In genomic region chr2:164779481-164780086, GRCm38 (mm10) we compare ENCODE assay signal across 15 mouse cellular contexts. TPM values are rescaled to one million over a fixed set of nuclear protein-coding genes. Genes with fewer than 3 reads are reported as not detected.
DNase-seq lines count a peak whose midpoint lies in the region; ATAC-seq and TF ChIP-seq lines count a peak whose summit lies in the region.
"Had no signal": no experiment of that assay in that cellular context is flagged by ENCODE, and none has a peak within 500 bp of the region (broad histone marks: within the 10 kb centered on the region; RNA-seq: fewer than 3 reads in every experiment).

Tnnc2 (minus strand) TSS chr2:164779967.

- no peak for DNase-seq in embryonic facial prominence, embryonic 11.5 days (ENCODE audit: low spot score)
- no peak for DNase-seq in embryonic facial prominence, embryonic 10.5 days (ENCODE audit: low spot score)
- no peak for DNase-seq in lung, adult 2 months
- no peak for DNase-seq in lung, postnatal 4 days
- peak; percentile 59 for DNase-seq in gastrocnemius, postnatal 10 days
- DNase-seq in cerebellum, adult 9-10 months: no peak
- DNase-seq in layer of hippocampus, adult 8-10 months (ENCODE audit: low spot score in 2 of 2): no peak
- DNase-seq: adrenal gland, adult 8-10 months; midbrain, embryonic 14.5 days; thymus, adult 18-20 months had no signal

- no peaks in the 10 kb centered on the region for H3K4me1 ChIP-seq in embryonic facial prominence, embryonic 11.5 days (ENCODE audit: control insufficient read depth, insufficient read depth, low read length)
- no peaks in the 10 kb centered on the region; the same call in 1 of the 2 replicates for H3K4me1 ChIP-seq in embryonic facial prominence, embryonic 10.5 days
- no peaks in the 10 kb centered on the region for H3K4me1 ChIP-seq in lung, adult 2 months (ENCODE audit: control insufficient read depth, insufficient read depth, low read length)
- H3K4me1 ChIP-seq: hindbrain, embryonic 12.5 days had no signal

- no peaks in the 10 kb centered on the region; the same call in 1 of the 2 replicates for H3K9me3 ChIP-seq in embryonic facial prominence, embryonic 11.5 days (replicated peaks; ENCODE audit: control insufficient read depth, low read length)
- H3K9me3 ChIP-seq in embryonic facial prominence, embryonic 10.5 days: no peaks in the 10 kb centered on the region
- H3K9me3 ChIP-seq: hindbrain, embryonic 12.5 days; neural tube, embryonic 13.5 days had no signal

- H3ac ChIP-seq in myocyte (ENCODE audit: control insufficient read depth, insufficient read length): no peak within 1 kb of the TSS

- no peaks in the 10 kb centered on the region for H3K36me3 ChIP-seq in embryonic facial prominence, embryonic 11.5 days (replicated peaks; ENCODE audit: control insufficient read depth, insufficient read depth, low read depth, low read length)
- no peaks in the 10 kb centered on the region for H3K36me3 ChIP-seq in embryonic facial prominence, embryonic 10.5 days (replicated peaks)
- no peaks in the 10 kb centered on the region for H3K36me3 ChIP-seq in myocyte (ENCODE audit: control insufficient read depth, insufficient read depth)
- H3K36me3 ChIP-seq: hindbrain, embryonic 12.5 days; neural tube, embryonic 13.5 days had no signal

- H3K9ac ChIP-seq in embryonic facial prominence, embryonic 11.5 days (replicated peaks; ENCODE audit: low read length): no peak within 1 kb of the TSS
- H3K9ac ChIP-seq: hindbrain, embryonic 12.5 days; liver, embryonic 14.5 days; neural tube, embryonic 13.5 days had no signal

- no peaks in the 10 kb centered on the region for H3K27me3 ChIP-seq in embryonic facial prominence, embryonic 11.5 days (ENCODE audit: control insufficient read depth, insufficient read depth, low read length)
- H3K27me3 ChIP-seq in embryonic facial prominence, embryonic 10.5 days (replicated peaks; ENCODE audit: low read depth, poor library complexity, severe bottlenecking): 0 out of 2 replicates have a peak, but pooled peaks cover 14% of the 10 kb centered on the region
- no peaks in the 10 kb centered on the region for H3K27me3 ChIP-seq in myocyte (ENCODE audit: control insufficient read depth, insufficient read depth, insufficient read length)
- H3K27me3 ChIP-seq: neural tube, embryonic 13.5 days had no signal

- H3K79me2 ChIP-seq in myocyte (ENCODE audit: control insufficient read depth, insufficient read depth): peaks cover 8% of the 10 kb centered on the region

- 73% methylated on average over 8 of the region's 8 CpGs for WGBS in embryonic facial prominence, embryonic 11.5 days
- WGBS in embryonic facial prominence, embryonic 10.5 days: 72% methylated on average over 8 of the region's 8 CpGs
- 76% methylated on average over 8 of the region's 8 CpGs for WGBS in lung, adult 2 months

- no peak for ATAC-seq in embryonic facial prominence, embryonic 11.5 days (replicated peaks; ENCODE audit: insufficient number of reproducible peaks, low FRiP score, low TSS enrichment, low read depth)
- ATAC-seq: intestine, postnatal 0 days had no signal

- no peak within 1 kb of the TSS for H3K4me3 ChIP-seq in embryonic facial prominence, embryonic 11.5 days (ENCODE audit: low read depth, low read length)
- no peak within 1 kb of the TSS for H3K4me3 ChIP-seq in embryonic facial prominence, embryonic 10.5 days
- no peak within 1 kb of the TSS for H3K4me3 ChIP-seq in lung, adult 2 months (replicated peaks; ENCODE audit: extremely low read depth, low read depth, low read length)
- H3K4me3 ChIP-seq in myocyte: peak within 1 kb of the TSS; percentile 43
- H3K4me3 ChIP-seq: hindbrain, embryonic 12.5 days; neural tube, embryonic 13.5 days had no signal

- H3K4me2 ChIP-seq in embryonic facial prominence, embryonic 11.5 days (ENCODE audit: low read depth, low read length): no peak within 1 kb of the TSS
- H3K4me2 ChIP-seq in myocyte (ENCODE audit: low read depth): peak within 1 kb of the TSS; percentile 75
- H3K4me2 ChIP-seq: hindbrain, embryonic 12.5 days; neural tube, embryonic 13.5 days had no signal

- TF ChIP-seq CTCF in lung, adult 2 months (IDR thresholded peaks at IDR 0.05; ENCODE audit: insufficient read depth, low read length): no peak

- no peak within 1 kb of the TSS for H3K27ac ChIP-seq in embryonic facial prominence, embryonic 11.5 days (replicated peaks; ENCODE audit: low read depth, low read length)
- H3K27ac ChIP-seq in embryonic facial prominence, embryonic 10.5 days (replicated peaks): no peak within 1 kb of the TSS
- H3K27ac ChIP-seq: hindbrain, embryonic 12.5 days; liver, embryonic 14.5 days; neural tube, embryonic 13.5 days had no signal

- no peak for TF ChIP-seq POLR2A in lung, adult 2 months (IDR thresholded peaks at IDR 0.05; ENCODE audit: borderline replicate concordance, extremely low read depth, low read depth, low read length)
- peak; percentile 76 for TF ChIP-seq POLR2A in myocyte (IDR thresholded peaks at IDR 0.05; ENCODE audit: insufficient read length, low read depth)

TF ChIP-seq in myocyte, 11 proteins besides CTCF, POLR2A, EP300 and RAD21:
- no peak for TF ChIP-seq USF1 (IDR thresholded peaks at IDR 0.05; ENCODE audit: low read depth)
- peak in 2 of 3 experiments; percentile 33 to 61 for TF ChIP-seq MYOG (IDR thresholded peaks at IDR 0.05; ENCODE audit: control insufficient read depth in 1 of 3, insufficient read depth in 1 of 3, insufficient read length in 2 of 3, low read depth in 2 of 3)
- TF ChIP-seq REST (IDR thresholded peaks at IDR 0.05; ENCODE audit: insufficient read depth, insufficient read length): no peak
- peak; percentile 97 for TF ChIP-seq SRF (IDR thresholded peaks at IDR 0.05; ENCODE audit: control insufficient read depth, insufficient read length, low read depth)
- no peak for TF ChIP-seq MAX (IDR thresholded peaks at IDR 0.05; ENCODE audit: low read depth)
- TF ChIP-seq POLR2AphosphoS2 (IDR thresholded peaks at IDR 0.05; ENCODE audit: insufficient read length, low read depth): peak; percentile 94
- TF ChIP-seq CEBPB (IDR thresholded peaks at IDR 0.05; ENCODE audit: insufficient read depth, poor library complexity, severe bottlenecking): no peak
- TF ChIP-seq TCF12 (IDR thresholded peaks at IDR 0.05; ENCODE audit: insufficient read depth, poor library complexity, severe bottlenecking): no peak
- no peak for TF ChIP-seq E2F4 (IDR thresholded peaks at IDR 0.05; ENCODE audit: insufficient read depth)
- TF ChIP-seq MYOD1 (IDR thresholded peaks at IDR 0.05; ENCODE audit: control insufficient read depth in 1 of 3, insufficient read length in 2 of 3, low read depth in 2 of 3): peak in 1 of 3 experiments; percentile 57
- TF ChIP-seq TCF3 (IDR thresholded peaks at IDR 0.05; ENCODE audit: insufficient read length, low read depth): no peak

RNA-seq across cellular contexts. Expression of gene Tnnc2, which starts in this region (rescaled TPM):
- 4.3 and 11.2 TPM in 2 replicates for polyA plus RNA-seq in embryonic facial prominence, embryonic 11.5 days (2014; fragmentation: Nextera tagmentation; extraction: Ambion mirVana)
- polyA plus RNA-seq in embryonic facial prominence, embryonic 10.5 days (2016; fragmentation: Nextera tagmentation; extraction: Ambion mirVana): not detected in 2 replicates
- 237 TPM in 1 of 2 replicates, not detected in the other for polyA plus RNA-seq in lung, adult 2 months (2012; rRNA removed)
- over 10,000 TPM; 13,775 to 14,965 TPM for total RNA-seq in gastrocnemius, postnatal 10 days (2021)
- 3,985 TPM for polyA plus RNA-seq in myocyte (2012; fragmentation: generic; extraction: Trizol)
- total RNA-seq in layer of hippocampus, adult 8-10 months (2022): 1 to 10 TPM in 1 of 4 experiments, not detected in 3; 1.4 TPM
- total RNA-seq: adrenal gland, adult 8-10 months had no signal
- polyA plus RNA-seq: midbrain, embryonic 14.5 days had no signal

Comparison
In these comparisons a context has a peak if more than half of its experiments do, and no peak if none do; other contexts are left out.
1. RNA of gene Tnnc2 (total RNA-seq): 13,775 to 14,965 TPM in gastrocnemius, postnatal 10 days; 1.4 TPM in layer of hippocampus, adult 8-10 months; every median in the first group is over 1,000 times any median in the second.